Mouse (Mus musculus) limb, embryonic 10.5 days (tissue): ENCODE results near the gene Angptl2. TPM values are rescaled to one million over a fixed set of nuclear protein-coding genes. Genes with fewer than 3 reads are reported as not detected.
"Not testable (repeated sequence)": the region's sequence is repeated elsewhere in the genome, so short reads cannot be mapped to it uniquely, and the experiment has no call there.

ENCODE experiments used
- DNase-seq: peaks from one replicate; pipeline ENCODE4 v3.0.0-alpha.2; 2017; ENCODE audit warnings: low spot score
- H3K27ac ChIP-seq: fragments of 300-500 bp; sonication (generic); 2 replicates; pipeline ENCODE4 v1.5.1; 2016; ENCODE audit warnings: mild to moderate bottlenecking
- H3K27me3 ChIP-seq: fragments of 300-500 bp; sonication (generic); 2 replicates; pipeline ENCODE4 v1.6.1; 2016; ENCODE audit warnings: low read depth, mild to moderate bottlenecking; ENCODE audit not compliant: poor library complexity, severe bottlenecking
- H3K36me3 ChIP-seq: fragments of 300-500 bp; sonication (generic); 2 replicates; pipeline ENCODE4 v1.6.1; 2016; ENCODE audit warnings: mild to moderate bottlenecking, moderate library complexity
- H3K4me1 ChIP-seq: fragments of 300-500 bp; sonication (generic); 2 replicates; pipeline ENCODE4 v1.6.1; 2016
- H3K4me3 ChIP-seq: fragments of 300-500 bp; sonication (generic); 2 replicates; pipeline ENCODE4 v1.5.1; 2016; ENCODE audit warnings: mild to moderate bottlenecking, moderate library complexity
- H3K9me3 ChIP-seq: fragments of 300-500 bp; sonication (generic); replicated peaks from 2 replicates; pipeline ENCODE4 v1.6.1; 2016; ENCODE audit warnings: mild to moderate bottlenecking
- WGBS: fragments of 180-500 bp; shearing (Covaris S2); methylation state at CpG from one replicate; pipeline ENCODE4 v1.1.7; 2016; 5-methylcytosine and 5-hydroxymethylcytosine counted together
- polyA plus RNA-seq: library from polyadenylated mRNA; unstranded; fragments of >200 nt; fragmentation: Nextera tagmentation; extraction: Ambion mirVana; gene quantifications from 2 replicates; pipeline ENCODE4 v1.2.1, GENCODE M21; 2016

Gene Angptl2
- polyA plus RNA-seq, 1 experiment from 2014 or later: 51.8 TPM

DNA sequence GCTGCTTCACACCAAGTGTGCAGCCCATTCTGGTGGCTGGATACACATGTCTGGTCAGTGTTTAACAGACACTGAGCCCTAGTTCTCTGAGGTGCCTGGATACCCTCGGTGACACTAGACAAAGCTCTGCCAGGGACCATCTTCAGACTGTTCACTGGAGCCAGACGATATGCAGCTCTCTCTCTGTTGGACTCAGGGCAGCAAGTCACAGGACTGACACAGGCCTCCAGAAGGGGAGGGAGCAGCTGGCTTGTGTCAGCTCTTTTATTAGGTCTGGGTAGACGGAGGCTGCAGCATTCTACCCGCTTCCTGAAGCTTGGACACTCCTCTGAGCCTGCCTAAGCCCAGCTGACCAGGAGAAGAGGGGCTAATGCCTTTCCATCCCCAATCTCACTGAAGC lies 8.8 kb upstream of the Angptl2 start:
- Histone ChIP-seq H3K36me3 (no peaks in the 10 kb centered on the region), H3K4me1 (peaks cover 36% of the 10 kb centered on the region), H3K27ac (peak overlapping the region; percentile 28; the same call in 1 of the 2 replicates), H3K9me3 (no peaks in the 10 kb centered on the region), H3K4me3 (no peak overlapping the region), H3K27me3 (no peaks in the 10 kb centered on the region)
- 29% methylated on average over 4 of the region's 4 CpGs for whole genome bisulfite sequencing
- DNase-seq: no peak

DNA sequence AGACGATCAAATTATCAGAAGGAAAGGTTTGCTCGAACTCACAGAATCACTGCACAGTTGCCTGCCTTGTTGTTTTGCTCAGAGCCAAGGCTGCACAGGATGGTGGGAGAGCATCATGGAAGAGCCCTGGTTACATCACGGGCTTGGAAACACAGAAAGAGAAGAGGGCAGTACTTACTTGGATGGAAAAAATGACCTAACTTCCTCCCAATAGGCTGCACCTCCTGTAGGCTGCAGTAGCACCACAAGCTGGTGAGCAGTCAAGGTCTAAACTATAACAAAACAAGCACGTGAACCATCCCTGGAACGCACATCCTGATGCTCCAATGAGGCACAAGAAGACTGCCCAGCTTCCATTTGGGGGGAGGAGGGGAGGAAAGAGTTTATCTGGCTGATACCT lies 7.7 kb upstream of the Angptl2 start:
- WGBS: 92% methylated on average over 5 of the region's 5 CpGs
- H3K9me3 ChIP-seq: no peaks in the 10 kb centered on the region
- H3K36me3 ChIP-seq: no peaks in the 10 kb centered on the region
- no peaks in the 10 kb centered on the region for H3K27me3 ChIP-seq
- peaks cover 35% of the 10 kb centered on the region for H3K4me1 ChIP-seq
- DNase-seq: no peak
- no peak overlapping the region for H3K27ac ChIP-seq
- H3K4me3 ChIP-seq: no peak overlapping the region

DNA sequence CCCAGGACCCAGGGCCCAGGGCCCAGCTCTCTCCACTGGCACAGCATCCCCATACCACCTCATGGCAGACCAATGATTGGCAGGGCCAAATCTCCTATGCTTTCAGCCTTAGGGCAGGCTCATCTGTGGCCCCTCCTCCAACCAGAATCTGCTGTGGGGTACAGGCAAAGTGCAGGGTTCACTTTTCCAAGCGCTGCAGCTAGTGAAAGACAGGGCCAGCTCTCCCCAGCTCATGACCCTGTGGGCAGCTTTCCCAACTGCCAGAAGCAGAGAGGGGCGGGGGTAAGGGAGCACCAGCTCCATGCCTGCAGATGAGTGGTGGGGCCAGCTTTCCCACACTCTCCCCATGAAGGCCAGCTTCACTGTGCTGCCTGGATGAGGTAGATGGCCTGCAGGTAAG lies 5.0 kb upstream of the Angptl2 start:
- H3K9me3 ChIP-seq: no peaks in the 10 kb centered on the region
- DNase-seq: no peak
- H3K27me3 ChIP-seq: no peaks in the 10 kb centered on the region
- H3K27ac ChIP-seq: no peak overlapping the region
- H3K4me3 ChIP-seq: no peak overlapping the region
- peaks cover 37% of the 10 kb centered on the region for H3K4me1 ChIP-seq
- no peaks in the 10 kb centered on the region for H3K36me3 ChIP-seq
- 78% methylated on average over 2 of the region's 2 CpGs for WGBS

DNA sequence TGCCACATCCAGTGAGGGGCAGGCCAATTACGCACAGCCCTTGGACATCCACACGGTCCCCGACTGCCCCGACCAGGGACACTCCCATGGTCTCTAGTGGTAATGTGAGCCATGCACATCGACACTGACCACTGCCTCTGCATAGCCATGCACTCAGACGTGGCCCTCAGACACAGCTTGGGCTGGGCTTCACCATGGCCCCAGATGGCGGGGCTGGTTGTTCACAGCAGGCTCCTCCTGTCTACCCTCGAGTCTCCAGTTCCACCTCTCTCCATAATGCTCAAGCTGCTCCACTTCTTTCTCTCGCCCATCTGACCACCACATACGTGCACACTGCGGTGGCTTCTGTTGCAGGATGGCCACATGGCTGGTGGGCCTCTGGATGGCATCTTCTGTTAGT lies 4.6 kb upstream of the Angptl2 start:
- H3K4me3 ChIP-seq, H3K27ac ChIP-seq, DNase-seq, H3K36me3 ChIP-seq, H3K9me3 ChIP-seq, H3K27me3 ChIP-seq: not testable (repeated sequence)
- 87% methylated on average over 11 of the region's 11 CpGs for WGBS
- H3K4me1 ChIP-seq: peaks cover 37% of the 10 kb centered on the region

DNA sequence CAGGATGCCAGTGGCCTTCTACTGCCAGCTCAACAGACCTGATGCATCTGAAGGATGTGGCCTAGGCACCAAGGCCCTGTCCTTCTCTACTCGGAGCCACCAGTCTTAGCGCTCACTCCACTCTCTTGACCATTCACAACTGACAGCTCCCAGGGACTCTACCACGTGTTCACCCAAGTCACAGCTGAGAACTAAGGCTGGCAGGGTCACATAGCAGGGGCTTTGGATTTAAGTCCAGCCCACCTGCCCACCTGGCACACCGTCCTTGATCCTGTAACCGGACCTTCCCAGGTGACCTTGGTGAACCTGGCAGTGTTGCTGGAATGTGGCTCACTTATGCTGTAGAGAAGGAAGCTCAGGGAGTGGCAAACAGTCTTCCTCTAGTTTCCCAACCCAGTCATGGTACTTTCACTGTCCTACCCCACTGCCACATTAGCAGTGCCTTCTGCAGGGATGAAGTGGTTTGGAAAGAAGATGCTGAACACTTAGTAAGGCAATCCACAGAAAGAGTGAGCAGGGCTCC lies 631 bp upstream of the Angptl2 start:
- no peak for DNase-seq
- Histone ChIP-seq H3K4me3 (peak overlapping the region; percentile 82), H3K9me3 (no peaks in the 10 kb centered on the region), H3K36me3 (peaks cover 18% of the 10 kb centered on the region; the same call in 1 of the 2 replicates), H3K4me1 (peaks cover 61% of the 10 kb centered on the region), H3K27me3 (no peaks in the 10 kb centered on the region), H3K27ac (peak overlapping the region; percentile 94)
- WGBS: 74% methylated on average over 5 of the region's 5 CpGs

DNA sequence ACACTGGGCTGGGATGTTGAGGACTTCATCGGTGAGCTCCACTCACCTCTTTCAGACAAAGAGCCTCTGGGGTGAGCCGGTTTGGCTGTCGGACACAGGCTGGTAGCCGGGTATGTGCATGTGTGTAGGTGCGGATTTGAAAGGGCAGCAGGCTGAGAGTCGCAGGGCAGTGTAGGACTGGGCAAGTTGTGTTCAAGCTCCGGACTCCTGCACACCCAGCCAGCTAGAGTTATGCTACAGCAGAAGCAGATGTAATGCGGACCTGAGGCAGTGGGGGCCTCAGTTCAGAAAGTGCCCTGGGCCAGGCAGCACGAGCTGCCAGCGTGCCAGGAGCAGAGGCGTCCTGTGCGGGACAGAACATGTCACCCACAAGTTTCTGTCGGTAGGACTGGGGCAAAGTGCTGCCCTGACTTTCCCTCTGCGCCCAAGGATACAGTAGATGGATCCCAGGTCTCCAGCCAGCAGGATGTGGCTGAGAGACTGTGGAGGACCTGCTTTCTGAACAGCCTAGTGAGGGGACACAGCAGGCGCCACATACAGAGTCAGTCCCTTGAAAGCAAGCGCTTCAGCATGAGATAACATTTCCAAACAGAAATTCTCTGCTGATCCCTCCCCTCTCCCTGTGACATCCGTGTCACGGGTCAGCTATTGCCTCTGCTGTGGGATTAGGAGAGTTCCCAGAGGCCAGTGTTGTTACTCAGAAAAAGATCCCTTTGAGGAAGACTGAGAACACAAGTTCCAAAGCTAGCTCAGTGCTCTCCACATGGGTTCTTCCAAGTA lies 966 bp downstream of the Angptl2 start:
- DNase-seq: peak; percentile 63
- H3K4me1 ChIP-seq: peaks cover 67% of the 10 kb centered on the region
- H3K9me3 ChIP-seq: no peaks in the 10 kb centered on the region

DNA sequence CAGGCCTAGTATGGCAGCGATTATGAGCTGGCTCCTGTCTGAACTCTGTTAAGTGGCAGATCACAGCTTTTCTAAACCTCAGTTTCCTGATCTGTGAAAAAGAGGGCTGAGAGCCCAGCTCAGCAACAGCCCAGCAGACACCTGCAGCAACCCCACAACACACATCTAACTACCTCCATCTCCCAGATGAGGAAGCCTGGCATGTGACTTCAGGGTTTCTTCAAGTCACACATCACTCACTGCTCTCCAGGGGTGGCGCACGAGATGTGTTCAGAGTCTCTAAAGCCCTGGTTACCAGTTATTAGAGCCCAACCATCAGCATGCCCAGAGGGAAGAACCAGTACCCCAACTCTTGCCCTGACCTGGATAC lies 1.5 kb downstream of the Angptl2 start:
- Histone ChIP-seq H3K4me1 (peaks cover 67% of the 10 kb centered on the region), H3K27me3 (no peaks in the 10 kb centered on the region), H3K36me3 (peaks cover 36% of the 10 kb centered on the region), H3K9me3 (no peaks in the 10 kb centered on the region), H3K27ac (no peak overlapping the region), H3K4me3 (peak overlapping the region; percentile 82)
- DNase-seq: no peak
- WGBS: 71% methylated on average over 3 of the region's 3 CpGs

More for the DNA sequence above, 966 bp downstream of the Angptl2 start:
- Histone ChIP-seq H3K36me3 (peaks cover 31% of the 10 kb centered on the region), H3K27me3 (no peaks in the 10 kb centered on the region), H3K27ac (peak overlapping the region; percentile 94), H3K4me3 (peak overlapping the region; percentile 82)
- 17% methylated on average over 18 of the region's 18 CpGs for WGBS

DNA sequence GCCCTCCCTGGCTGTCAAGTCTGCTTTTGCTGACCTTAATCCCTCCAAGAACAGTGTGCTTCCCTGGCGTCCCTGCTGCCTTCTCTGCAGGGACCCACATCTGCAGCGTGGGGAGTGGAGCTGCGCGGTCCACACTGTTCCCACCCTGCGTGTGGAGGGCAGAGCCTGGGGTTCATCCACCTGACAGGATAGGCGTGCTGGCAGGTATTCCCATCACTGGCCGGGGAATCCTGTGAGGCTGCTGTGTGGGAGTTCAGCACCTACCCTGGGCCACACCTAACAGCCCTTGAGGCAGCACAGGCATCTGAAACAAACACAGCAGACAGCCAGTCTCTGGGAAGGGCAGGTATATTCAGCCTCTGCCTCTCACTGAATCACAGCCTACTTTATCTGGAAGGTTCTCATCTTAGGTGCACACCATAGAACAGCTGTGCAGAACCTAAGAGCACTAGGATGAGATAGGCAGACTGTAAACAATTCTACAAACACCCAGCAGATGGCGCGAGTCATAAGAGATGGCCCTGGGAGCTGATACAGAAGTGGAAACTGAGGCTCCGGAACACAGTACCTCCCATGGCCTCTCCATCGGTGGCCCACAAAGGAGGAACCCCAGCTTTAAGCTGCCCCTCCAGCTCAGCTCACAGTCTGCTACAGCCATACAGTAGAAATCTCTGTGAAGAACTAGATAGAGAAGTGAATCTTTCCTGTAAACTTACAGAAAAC lies 3.2 kb downstream of the Angptl2 start:
- H3K27ac ChIP-seq: no peak overlapping the region
- no peaks in the 10 kb centered on the region for H3K27me3 ChIP-seq
- H3K4me1 ChIP-seq: peaks cover 67% of the 10 kb centered on the region
- WGBS: 73% methylated on average over 11 of the region's 11 CpGs
- H3K4me3 ChIP-seq: no peak overlapping the region
- no peaks in the 10 kb centered on the region for H3K9me3 ChIP-seq
- H3K36me3 ChIP-seq: peaks cover 49% of the 10 kb centered on the region
- DNase-seq: no peak

DNA sequence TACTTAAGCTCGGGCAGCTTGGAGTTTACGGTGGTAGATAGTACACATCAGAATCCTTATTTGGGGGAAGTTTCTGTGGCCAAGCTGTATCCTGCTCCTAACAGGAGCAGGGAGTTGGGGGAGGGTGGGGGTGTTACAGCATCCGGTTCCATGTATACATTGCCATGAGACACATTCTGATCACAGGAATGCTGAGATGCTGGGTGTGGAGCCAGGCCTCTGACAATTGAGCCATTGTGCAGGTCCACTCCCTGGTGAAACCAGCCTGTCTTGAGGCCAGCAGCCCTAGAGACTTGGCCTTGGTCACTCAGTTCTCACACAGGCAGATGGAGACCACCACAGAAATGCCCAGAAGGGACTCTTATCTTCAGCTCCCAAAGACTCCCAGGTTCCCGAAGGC lies 3.8 kb downstream of the Angptl2 start:
- H3K4me3 ChIP-seq: no peak overlapping the region
- peaks cover 66% of the 10 kb centered on the region for H3K4me1 ChIP-seq
- no peaks in the 10 kb centered on the region for H3K9me3 ChIP-seq
- H3K27ac ChIP-seq: peak overlapping the region; percentile 66
- H3K27me3 ChIP-seq: no peaks in the 10 kb centered on the region
- H3K36me3 ChIP-seq: peaks cover 50% of the 10 kb centered on the region
- 89% methylated on average over 4 of the region's 4 CpGs for WGBS
- no peak for DNase-seq

DNA sequence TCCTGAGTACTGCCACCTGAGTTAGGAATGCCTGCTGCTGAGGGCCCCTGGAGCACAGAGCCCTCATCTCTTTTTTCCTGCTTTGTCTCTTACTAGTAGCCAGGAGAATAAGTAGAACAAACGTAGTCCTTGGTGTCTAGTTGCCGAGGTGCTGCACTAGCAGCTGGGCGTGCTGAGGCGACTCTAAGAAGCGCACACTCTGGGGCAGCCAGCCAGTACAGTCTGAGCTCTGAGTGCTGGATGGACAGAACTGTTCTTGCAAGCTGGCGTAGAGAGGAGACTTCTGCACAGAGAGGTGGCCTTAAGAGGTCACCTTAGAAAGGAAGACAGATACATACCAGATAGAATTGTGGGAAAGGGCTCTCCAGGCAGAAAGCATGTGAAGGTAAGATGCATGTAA lies 4.4 kb downstream of the Angptl2 start:
- H3K4me1 ChIP-seq: peaks cover 59% of the 10 kb centered on the region
- no peak for DNase-seq
- no peak overlapping the region; the same call in 1 of the 2 replicates for H3K4me3 ChIP-seq
- no peaks in the 10 kb centered on the region for H3K27me3 ChIP-seq
- WGBS: 73% methylated on average over 6 of the region's 6 CpGs
- H3K27ac ChIP-seq: peak overlapping the region; percentile 66
- peaks cover 56% of the 10 kb centered on the region for H3K36me3 ChIP-seq
- H3K9me3 ChIP-seq: no peaks in the 10 kb centered on the region

DNA sequence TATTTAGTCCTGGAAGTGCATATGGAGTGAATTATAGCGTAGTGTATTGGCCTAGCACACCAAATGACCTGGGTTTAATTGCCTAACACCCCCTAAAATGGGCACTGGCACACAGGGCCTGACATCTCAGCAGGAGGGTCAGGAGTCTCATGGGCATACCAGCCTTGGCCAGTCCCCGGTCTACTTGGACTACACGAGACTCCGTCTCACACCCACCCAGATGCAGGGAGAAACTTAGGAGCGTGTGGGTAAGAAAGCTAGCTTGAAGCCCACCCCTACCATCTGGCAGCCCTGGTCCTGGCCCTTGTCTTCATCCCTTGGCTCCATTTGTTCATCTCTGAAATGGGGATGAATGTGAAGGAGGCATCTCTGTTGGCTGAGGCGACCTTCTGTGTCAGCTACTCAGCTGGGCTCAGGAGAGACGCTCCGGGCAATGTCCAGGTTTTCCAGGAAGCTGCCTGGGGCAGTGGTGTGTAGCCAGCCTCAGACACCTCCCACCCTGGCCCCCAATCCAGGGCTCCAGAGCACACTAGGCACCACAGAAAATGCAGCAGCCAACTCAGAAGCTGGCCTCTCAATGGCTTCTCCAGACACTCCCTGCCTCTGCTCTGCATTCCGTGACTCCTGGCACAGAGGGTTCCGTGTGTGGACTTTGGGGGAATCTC lies 4.9 kb downstream of the Angptl2 start:
- no peaks in the 10 kb centered on the region for H3K27me3 ChIP-seq
- 79% methylated on average over 10 of the region's 10 CpGs for WGBS
- peaks cover 54% of the 10 kb centered on the region for H3K4me1 ChIP-seq
- H3K36me3 ChIP-seq: peaks cover 58% of the 10 kb centered on the region
- H3K4me3 ChIP-seq: no peak overlapping the region
- H3K27ac ChIP-seq: 0 out of 2 replicates have a peak overlapping the region, but pooled peaks have one; percentile 44
- no peak for DNase-seq
- no peaks in the 10 kb centered on the region for H3K9me3 ChIP-seq

DNA sequence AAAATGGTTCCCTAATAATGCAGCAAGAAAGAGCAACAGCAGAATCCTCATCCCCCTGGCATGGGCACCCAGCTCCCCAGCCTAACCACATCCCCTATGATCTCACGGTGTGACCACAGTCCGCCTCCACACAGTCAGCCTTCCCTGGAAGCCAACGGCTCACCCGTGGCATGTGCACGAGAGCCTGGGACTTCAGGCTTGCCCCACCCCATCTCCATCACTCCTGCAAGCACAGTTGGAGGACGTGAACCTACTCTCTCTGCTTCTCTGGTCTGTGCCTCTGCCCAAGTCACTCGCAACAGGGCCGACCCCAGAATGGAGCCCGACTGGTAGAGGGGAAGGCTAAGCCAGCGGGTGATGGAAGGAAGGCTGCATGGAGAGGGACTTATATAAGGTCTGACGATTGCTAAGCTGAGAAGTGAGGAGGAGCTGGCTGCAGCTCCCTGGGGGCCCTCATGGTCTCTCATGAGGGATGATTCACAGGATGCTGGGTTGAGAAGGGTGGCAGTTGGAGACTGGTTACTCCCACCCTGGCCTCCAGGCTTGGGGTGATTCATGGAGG lies 5.6 kb downstream of the Angptl2 start:
- no peak for DNase-seq
- Histone ChIP-seq H3K27me3 (no peaks in the 10 kb centered on the region), H3K9me3 (no peaks in the 10 kb centered on the region), H3K4me3 (no peak overlapping the region), H3K36me3 (peaks cover 62% of the 10 kb centered on the region), H3K4me1 (peaks cover 51% of the 10 kb centered on the region), H3K27ac (0 out of 2 replicates have a peak overlapping the region, but pooled peaks have one; percentile 44)
- 92% methylated on average over 11 of the region's 11 CpGs for WGBS
